Mouse (Mus musculus) kidney, postnatal 0 days (tissue): Measurements from ENCODE around the gene 2900026A02Rik. TPM values are rescaled to one million over a fixed set of nuclear protein-coding genes. Genes with fewer than 3 reads are reported as not detected.

ENCODE experiments used
- ATAC-seq: fragments of 200-750 bp; cut with Nextera tagmentation; replicated peaks from 2 replicates; pipeline ENCODE4 v1.8.0; 2017; ENCODE audit warnings: low read depth, moderate number of reproducible peaks, moderate TSS enrichment, moderate library complexity; ENCODE audit not compliant: low FRiP score
- DNase-seq: peaks from one replicate; pipeline ENCODE4 v3.0.0-alpha.2; 2016; ENCODE audit warnings: low spot score
- H3K27ac ChIP-seq: fragments of 300-500 bp; sonication (generic); 2 replicates; pipeline ENCODE4 v1.5.1; 2014; ENCODE audit warnings: mild to moderate bottlenecking
- H3K27me3 ChIP-seq: fragments of 300-500 bp; sonication (generic); 2 replicates; pipeline ENCODE4 v1.6.1; 2014; ENCODE audit warnings: low read length, mixed read lengths; ENCODE audit not compliant: insufficient read depth
- H3K36me3 ChIP-seq: fragments of 300-500 bp; sonication (generic); 2 replicates; pipeline ENCODE4 v1.6.1; 2014; ENCODE audit warnings: low read length, mixed read lengths; ENCODE audit not compliant: insufficient read depth
- H3K4me1 ChIP-seq: fragments of 300-500 bp; sonication (generic); replicated peaks from 2 replicates; pipeline ENCODE4 v1.6.1; 2014; ENCODE audit warnings: antibody characterized with exemption, low read length, mixed read lengths; ENCODE audit not compliant: insufficient read depth
- H3K4me2 ChIP-seq: fragments of 300-500 bp; sonication (generic); 2 replicates; pipeline ENCODE4 v1.6.1; 2014; ENCODE audit warnings: mild to moderate bottlenecking, low read length, moderate library complexity, mixed read lengths
- H3K4me3 ChIP-seq: fragments of 300-500 bp; sonication (generic); replicated peaks from 2 replicates; pipeline ENCODE4 v1.5.1; 2014; ENCODE audit warnings: low read depth, low read length
- H3K9ac ChIP-seq: fragments of 300-500 bp; sonication (generic); 2 replicates; pipeline ENCODE4 v1.6.1; 2014; ENCODE audit warnings: low read depth, low read length
- H3K9me3 ChIP-seq: fragments of 300-500 bp; sonication (generic); replicated peaks from 2 replicates; pipeline ENCODE4 v1.6.1; 2016; ENCODE audit warnings: low read length, inconsistent platforms, mixed read lengths
- CTCF ChIP-seq: IDR thresholded peaks from 2 replicates; pipeline ENCODE4 v1.5.1; 2016; ENCODE audit warnings: antibody characterized with exemption, low read depth, mild to moderate bottlenecking, moderate library complexity
- whole genome bisulfite sequencing: fragments of 180-500 bp; shearing (Covaris S2); extraction: QIAGEN DNeasy Blood & Tissue Kit; methylation state at CpG from one replicate; pipeline ENCODE4 v1.1.7; 2014; 5-methylcytosine and 5-hydroxymethylcytosine counted together
- polyA plus RNA-seq: library from polyadenylated mRNA; unstranded; fragments of >200 nt; fragmentation: Nextera tagmentation; extraction: Ambion mirVana; gene quantifications from 2 replicates; pipeline ENCODE4 v1.2.1, GENCODE M21; 2015

The 2900026A02Rik gene
- polyA plus RNA-seq, 1 experiment from 2014 or later: 4.8 TPM

DNA sequence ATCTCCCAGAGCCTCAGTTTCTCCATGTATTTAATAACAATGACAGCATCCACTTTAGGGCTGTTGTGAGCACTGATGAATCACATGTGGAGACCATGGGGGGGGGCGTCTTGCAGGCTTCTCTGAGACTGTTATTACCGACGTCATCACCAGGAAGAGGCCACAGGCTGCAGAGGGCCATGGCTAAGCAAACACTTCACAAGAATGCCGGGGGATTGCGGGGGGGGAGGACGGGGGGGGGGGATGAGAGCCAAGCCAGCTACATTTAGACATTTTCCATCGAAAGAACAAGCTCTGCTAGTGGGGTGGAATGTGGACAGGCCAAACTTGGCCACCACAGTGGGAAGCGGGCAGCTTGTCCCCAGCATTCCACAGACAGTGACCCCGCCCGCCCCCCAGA is 63.4 kb downstream of the 2900026A02Rik start:
- Histone ChIP-seq H3K4me1 (peaks cover 13% of the 10 kb centered on the region), H3K27me3 (no peaks in the 10 kb centered on the region), H3K4me2 (no peak overlapping the region), H3K27ac (no peak overlapping the region), H3K4me3 (no peak overlapping the region), H3K36me3 (no peaks in the 10 kb centered on the region), H3K9ac (no peak overlapping the region), H3K9me3 (no peaks in the 10 kb centered on the region)
- DNase-seq (peak; percentile 66), ATAC-seq (no peak)
- 34% methylated on average over 10 of the region's 10 CpGs for WGBS
- no peak for TF ChIP-seq CTCF

DNA sequence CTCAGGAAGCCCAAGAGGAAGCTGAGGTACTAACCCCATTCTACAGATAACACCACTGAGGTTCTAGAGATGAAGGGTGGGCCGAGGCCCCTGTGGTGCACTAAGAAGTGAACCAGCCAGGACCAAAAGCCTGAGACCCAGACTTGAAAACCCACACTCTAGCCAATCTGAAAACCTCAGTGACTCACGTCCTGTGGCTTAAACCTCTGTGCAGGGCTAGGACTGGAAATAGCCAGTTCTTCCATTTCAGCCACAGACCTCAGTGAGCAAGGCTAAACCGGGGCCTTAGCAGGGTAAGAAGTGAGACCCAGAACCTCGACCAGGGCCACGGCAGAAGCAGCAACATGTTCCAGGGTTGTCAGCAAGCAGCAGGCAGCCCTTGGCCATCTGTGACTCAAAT is 64.0 kb downstream of the 2900026A02Rik start:
- DNase-seq (no peak), ATAC-seq (no peak)
- H3K9me3 ChIP-seq: no peaks in the 10 kb centered on the region
- peaks cover 13% of the 10 kb centered on the region for H3K4me1 ChIP-seq
- TF ChIP-seq CTCF: no peak
- no peaks in the 10 kb centered on the region for H3K36me3 ChIP-seq
- 79% methylated on average over 5 of the region's 5 CpGs for WGBS
- no peak overlapping the region for H3K27ac ChIP-seq
- no peak overlapping the region for H3K9ac ChIP-seq
- no peak overlapping the region for H3K4me2 ChIP-seq
- H3K4me3 ChIP-seq: no peak overlapping the region
- no peaks in the 10 kb centered on the region for H3K27me3 ChIP-seq

DNA sequence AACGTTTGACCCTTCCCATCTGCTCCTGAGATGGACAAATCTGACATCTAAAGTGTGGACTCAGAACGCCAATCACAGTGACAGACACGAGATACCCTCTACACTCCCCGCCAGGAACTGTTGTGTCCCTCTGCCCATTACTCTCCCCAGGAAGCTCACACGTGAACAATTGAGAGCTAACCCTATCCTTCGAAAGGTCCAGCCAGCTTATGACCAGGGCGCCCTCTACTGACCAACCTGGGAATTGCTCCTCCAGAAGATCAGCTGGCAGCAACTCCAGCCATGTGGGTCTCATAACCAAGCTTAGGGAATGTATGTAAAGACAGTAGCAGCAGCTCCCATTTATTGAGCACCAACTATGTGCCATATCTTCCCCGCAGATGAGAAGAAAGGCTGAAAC is 65.9 kb downstream of the 2900026A02Rik start:
- 5% methylated on average over 8 of the region's 8 CpGs for WGBS
- ATAC-seq (no peak), DNase-seq (peak; percentile 87)

DNA sequence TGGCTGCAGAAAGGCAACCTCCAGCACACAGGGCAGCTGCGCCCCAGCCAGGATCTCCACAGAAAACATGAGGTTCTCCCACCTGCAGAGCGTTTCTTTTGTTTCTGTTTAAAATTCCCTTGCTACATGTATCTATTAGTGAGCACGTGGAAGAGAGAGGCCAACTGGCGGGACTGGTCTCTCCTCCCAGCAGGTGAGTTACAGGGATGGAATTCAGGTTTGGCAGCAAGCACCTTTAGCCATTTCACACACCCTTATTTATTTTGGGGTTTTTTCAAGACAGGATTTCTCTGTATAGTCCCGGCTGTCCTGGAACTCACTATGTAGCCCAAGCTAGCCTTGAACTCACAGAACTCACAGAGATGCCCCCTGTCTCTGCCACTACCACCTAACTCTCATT is 66.6 kb downstream of the 2900026A02Rik start:
- Histone ChIP-seq H3K36me3 (no peaks in the 10 kb centered on the region), H3K4me2 (no peak overlapping the region), H3K4me1 (peaks cover 21% of the 10 kb centered on the region), H3K4me3 (no peak overlapping the region), H3K9me3 (no peaks in the 10 kb centered on the region), H3K27me3 (no peaks in the 10 kb centered on the region), H3K27ac (no peak overlapping the region), H3K9ac (no peak overlapping the region)
- WGBS: 78% methylated on average over 5 of the region's 5 CpGs
- ATAC-seq (no peak), DNase-seq (no peak)
- no peak for TF ChIP-seq CTCF

More for the DNA sequence above, 65.9 kb downstream of the 2900026A02Rik start:
- Histone ChIP-seq H3K27me3 (no peaks in the 10 kb centered on the region), H3K27ac (no peak overlapping the region), H3K9ac (no peak overlapping the region), H3K9me3 (no peaks in the 10 kb centered on the region), H3K4me2 (no peak overlapping the region), H3K4me1 (peaks cover 21% of the 10 kb centered on the region), H3K36me3 (no peaks in the 10 kb centered on the region), H3K4me3 (no peak overlapping the region)
- peak; percentile 98 for TF ChIP-seq CTCF

DNA sequence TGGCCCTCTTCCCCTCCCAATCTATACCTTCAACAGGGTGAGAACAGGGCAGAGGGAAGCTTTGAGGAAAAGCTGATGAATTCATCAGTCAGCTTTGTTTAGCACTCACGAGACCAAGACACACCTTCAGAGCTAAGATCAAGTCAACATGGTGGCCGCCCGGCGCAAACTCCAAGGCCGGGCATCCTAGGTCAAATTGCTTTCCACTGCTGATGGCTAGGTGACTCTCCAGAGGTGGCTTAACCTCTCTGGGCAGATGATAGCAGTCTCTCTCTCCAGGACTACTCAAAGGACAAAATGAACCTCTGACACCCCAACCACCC is 67.6 kb downstream of the 2900026A02Rik start:
- Histone ChIP-seq H3K27me3 (no peaks in the 10 kb centered on the region), H3K27ac (peak overlapping the region; percentile 2; the same call in 1 of the 2 replicates), H3K4me3 (no peak overlapping the region), H3K36me3 (no peaks in the 10 kb centered on the region), H3K4me2 (no peak overlapping the region), H3K4me1 (peaks cover 16% of the 10 kb centered on the region), H3K9me3 (no peaks in the 10 kb centered on the region), H3K9ac (no peak overlapping the region)
- 73% methylated on average over 5 of the region's 5 CpGs for WGBS
- TF ChIP-seq CTCF: no peak
- ATAC-seq (no peak), DNase-seq (no peak)

DNA sequence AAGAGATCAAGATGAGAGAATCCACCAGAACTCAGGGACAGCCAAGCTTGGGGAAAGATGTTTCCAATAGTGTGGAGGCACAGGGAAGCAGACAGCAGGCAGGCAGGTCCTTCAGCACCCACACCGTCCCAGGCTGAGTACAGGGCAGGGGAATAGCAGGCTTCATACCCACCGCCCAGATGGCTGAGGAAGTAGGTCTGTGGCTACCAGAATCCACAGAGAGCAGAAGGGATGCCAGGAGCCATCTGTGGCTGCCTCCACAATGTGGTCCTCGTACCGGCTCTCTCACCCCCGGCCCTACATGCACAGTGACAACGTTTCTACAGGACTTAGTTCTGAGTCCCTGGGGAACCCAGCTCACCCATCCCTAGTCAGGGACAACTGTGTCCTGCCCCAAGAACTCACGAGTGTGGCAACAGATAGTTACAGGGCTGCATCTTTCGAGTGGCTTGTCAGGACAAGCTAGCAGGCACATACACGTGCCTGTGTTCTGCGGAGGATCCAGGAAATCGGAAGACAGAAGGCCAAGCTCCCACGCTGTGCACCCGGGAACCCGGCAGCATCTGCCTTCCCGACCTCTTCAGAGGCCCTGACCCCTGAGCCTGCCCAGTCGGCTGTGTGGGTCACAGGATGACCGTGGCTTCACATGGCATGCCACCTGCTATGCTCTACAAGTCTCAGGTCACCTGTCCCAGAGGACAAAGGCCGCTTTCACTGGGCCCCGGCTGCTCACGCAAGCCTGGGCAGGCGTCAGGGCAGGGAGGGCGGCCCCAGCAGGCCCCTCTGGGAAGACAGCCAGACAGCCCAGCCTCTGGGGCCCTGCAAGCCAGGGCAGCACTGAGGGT is 68.2 kb downstream of the 2900026A02Rik start:
- Histone ChIP-seq H3K4me2 (no peak overlapping the region), H3K36me3 (no peaks in the 10 kb centered on the region), H3K4me1 (peaks cover 14% of the 10 kb centered on the region; the same call in 1 of the 2 replicates), H3K27me3 (no peaks in the 10 kb centered on the region), H3K9me3 (no peaks in the 10 kb centered on the region), H3K4me3 (no peak overlapping the region), H3K9ac (no peak overlapping the region), H3K27ac (peak overlapping the region; percentile 75; the same call in 1 of the 2 replicates)
- ATAC-seq (peak; percentile 67), DNase-seq (no peak)
- WGBS: 45% methylated on average over 22 of the region's 22 CpGs
- TF ChIP-seq CTCF: no peak
